Mouse (Mus musculus): ENCODE measurements around the gene Foxn1. TPM values are rescaled to one million over a fixed set of nuclear protein-coding genes. Genes with fewer than 3 reads are reported as not detected.
A peak's percentile ranks its signal among the peaks of the same experiment; 100 is the strongest.

Gene Foxn1
- polyA plus RNA-seq, 1 experiment from 2014 or later: not detected

- H3K4me2 ChIP-seq: no peak overlapping the region
- H3K27ac ChIP-seq: no peak overlapping the region
- no peaks in the 10 kb centered on the region for H3K4me1 ChIP-seq
- no peaks in the 10 kb centered on the region for H3K27me3 ChIP-seq
- no peak overlapping the region for H3K4me3 ChIP-seq
- no peak for ATAC-seq
- no peaks in the 10 kb centered on the region for H3K36me3 ChIP-seq (ENCODE audit: poor library complexity, severe bottlenecking)
- 88% methylated on average over 11 of the region's 11 CpGs for WGBS
- no peaks in the 10 kb centered on the region for H3K9me3 ChIP-seq (replicated peaks)
- no peak overlapping the region for H3K9ac ChIP-seq
Measured at GRCm38 (mm10) chr11:78371711-78372110, 14.6 kb downstream of the Foxn1 start.

DNA sequence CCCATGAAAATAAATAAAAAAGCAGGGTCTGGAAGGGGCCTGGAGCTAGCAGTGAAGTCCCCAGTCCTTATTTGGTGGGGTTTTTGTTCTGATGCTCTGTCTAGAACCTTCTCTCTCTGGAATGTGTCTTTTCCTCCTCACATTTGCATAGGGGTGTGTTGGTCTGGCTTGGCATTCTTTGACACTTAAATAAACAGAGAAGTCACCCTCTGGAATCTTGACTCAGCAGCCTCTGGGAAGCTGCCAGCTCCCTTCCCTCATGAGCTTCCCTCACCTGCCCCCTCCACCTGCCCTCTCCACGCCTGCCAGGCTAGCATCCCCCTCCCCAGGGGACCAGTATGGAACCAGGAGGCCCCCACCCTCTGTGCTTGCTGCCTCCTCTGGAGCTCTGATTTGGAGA, 16.0 kb downstream of the Foxn1 start:
- no peaks in the 10 kb centered on the region for H3K4me1 ChIP-seq
- H3K27me3 ChIP-seq: no peaks in the 10 kb centered on the region
- no peak overlapping the region for H3K4me2 ChIP-seq
- ATAC-seq: no peak
- 65% methylated on average over 1 of the region's 1 CpGs for WGBS
- no peaks in the 10 kb centered on the region for H3K9me3 ChIP-seq (replicated peaks)
- H3K4me3 ChIP-seq: no peak overlapping the region
- no peak overlapping the region for H3K9ac ChIP-seq
- no peak overlapping the region for H3K27ac ChIP-seq
- no peaks in the 10 kb centered on the region for H3K36me3 ChIP-seq (ENCODE audit: poor library complexity, severe bottlenecking)

DNA sequence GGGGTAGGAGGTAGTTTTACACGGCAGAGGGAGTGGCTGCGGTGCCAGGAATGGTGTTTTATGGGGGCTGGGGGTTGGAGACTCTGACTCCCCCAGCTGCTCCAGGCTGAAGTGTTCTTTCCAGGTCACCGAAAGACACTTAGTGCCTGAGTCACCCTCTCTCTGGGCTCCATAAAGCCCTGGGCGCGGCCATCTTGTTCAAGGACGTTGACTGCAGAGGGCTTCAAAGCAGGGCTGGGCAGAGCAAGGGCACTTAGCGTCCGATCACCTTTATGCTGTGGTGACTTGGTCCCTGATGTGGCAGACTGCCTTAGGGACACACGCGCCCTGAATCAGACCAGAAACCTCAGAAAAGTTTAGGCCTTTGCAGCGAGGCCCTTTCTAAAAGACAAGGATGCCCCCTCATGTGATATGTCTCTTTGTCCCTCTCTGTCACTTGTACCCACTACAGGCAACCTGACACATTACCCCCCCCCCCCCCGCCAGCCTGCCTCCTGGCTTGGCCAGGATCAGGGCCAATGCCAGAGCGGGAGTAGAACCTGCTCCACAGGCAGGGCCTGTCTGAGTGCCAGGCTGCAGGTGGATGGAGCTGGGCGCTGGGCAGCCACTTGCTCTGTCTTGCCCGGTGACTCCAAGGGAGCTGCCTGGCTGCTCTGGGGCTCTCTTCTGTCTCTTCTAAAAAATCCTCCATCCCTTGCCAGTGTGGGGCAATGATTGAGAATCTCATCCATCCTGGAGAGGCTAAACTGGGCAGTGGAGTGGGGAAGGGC, 18.7 kb downstream of the Foxn1 start:
- no peak for ATAC-seq
- H3K36me3 ChIP-seq (ENCODE audit: poor library complexity, severe bottlenecking): no peaks in the 10 kb centered on the region
- H3K27me3 ChIP-seq: no peaks in the 10 kb centered on the region
- H3K9me3 ChIP-seq (replicated peaks): no peaks in the 10 kb centered on the region
- no peak overlapping the region for H3K27ac ChIP-seq
- H3K4me1 ChIP-seq: no peaks in the 10 kb centered on the region
- H3K4me3 ChIP-seq: no peak overlapping the region
- H3K4me2 ChIP-seq: no peak overlapping the region
- H3K9ac ChIP-seq: no peak overlapping the region
- WGBS: 91% methylated on average over 15 of the region's 15 CpGs

GRCm38 (mm10) chr11:78364103-78364502, 22.3 kb downstream of the Foxn1 start:
- Histone ChIP-seq H3K27me3 (no peaks in the 10 kb centered on the region), H3K9me3 (replicated peaks) (no peaks in the 10 kb centered on the region), H3K4me1 (0 out of 2 replicates have a peak, but pooled peaks cover 4% of the 10 kb centered on the region), H3K27ac (no peak overlapping the region), H3K36me3 (ENCODE audit: poor library complexity, severe bottlenecking) (no peaks in the 10 kb centered on the region), H3K9ac (no peak overlapping the region), H3K4me2 (no peak overlapping the region), H3K4me3 (no peak overlapping the region)
- ATAC-seq: no peak
- 59% methylated on average over 8 of the region's 8 CpGs for WGBS

GRCm38 (mm10) chr11:78363309-78364007, 22.9 kb downstream of the Foxn1 start:
- Histone ChIP-seq H3K4me1 (0 out of 2 replicates have a peak, but pooled peaks cover 4% of the 10 kb centered on the region), H3K27ac (no peak overlapping the region), H3K4me2 (no peak overlapping the region), H3K9ac (no peak overlapping the region), H3K27me3 (no peaks in the 10 kb centered on the region), H3K4me3 (no peak overlapping the region), H3K36me3 (ENCODE audit: poor library complexity, severe bottlenecking) (no peaks in the 10 kb centered on the region), H3K9me3 (replicated peaks) (no peaks in the 10 kb centered on the region)
- 84% methylated on average over 13 of the region's 13 CpGs for whole genome bisulfite sequencing
- ATAC-seq: no peak

- no peaks in the 10 kb centered on the region for H3K27me3 ChIP-seq
- H3K9ac ChIP-seq: no peak overlapping the region
- H3K36me3 ChIP-seq (ENCODE audit: poor library complexity, severe bottlenecking): no peaks in the 10 kb centered on the region
- 73% methylated on average over 2 of the region's 2 CpGs for WGBS
- 0 out of 2 replicates have a peak overlapping the region, but pooled peaks have one; percentile 48 for H3K4me2 ChIP-seq
- H3K9me3 ChIP-seq (replicated peaks): no peaks in the 10 kb centered on the region
- no peak overlapping the region for H3K27ac ChIP-seq
- ATAC-seq: peak; percentile 24; the same call in 1 of the 2 replicates
- no peak overlapping the region for H3K4me3 ChIP-seq
- H3K4me1 ChIP-seq: 0 out of 2 replicates have a peak, but pooled peaks cover 4% of the 10 kb centered on the region
Measured at GRCm38 (mm10) chr11:78360789-78361131, 25.6 kb downstream of the Foxn1 start.

DNA sequence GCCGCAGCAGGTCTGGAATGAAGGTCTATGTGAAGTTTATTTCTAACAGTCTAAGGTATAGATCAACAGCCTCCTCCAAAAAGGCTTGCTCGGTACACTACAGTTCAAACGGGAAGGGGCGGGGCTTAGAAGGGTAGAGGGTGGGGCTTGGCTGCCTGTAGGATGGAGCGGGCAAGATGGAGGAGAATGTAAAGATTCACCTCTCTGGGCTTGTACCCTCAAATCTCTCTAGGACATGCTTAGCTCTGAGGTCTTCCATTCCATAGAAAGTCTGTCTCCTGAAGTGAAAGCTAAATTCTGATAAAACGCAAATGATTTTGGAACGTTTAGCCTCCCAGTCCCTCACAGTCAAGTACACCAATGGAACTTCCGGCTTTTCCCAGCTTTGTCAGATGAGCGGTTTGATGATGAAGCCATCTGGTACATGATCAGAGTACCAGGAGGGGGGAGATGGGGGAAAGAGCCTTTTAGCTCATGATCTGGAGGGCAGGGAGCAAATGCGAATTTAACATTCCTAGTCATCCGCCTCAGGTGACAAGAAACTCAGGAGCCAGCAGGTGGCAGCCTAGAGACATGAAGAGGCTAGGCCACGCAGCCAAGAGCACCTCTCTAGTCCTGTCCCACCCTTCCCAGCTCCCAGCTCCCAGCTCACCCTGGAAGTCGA, 26.1 kb downstream of the Foxn1 start:
- peak; percentile 63 for ATAC-seq
- H3K4me1 ChIP-seq: 0 out of 2 replicates have a peak, but pooled peaks cover 4% of the 10 kb centered on the region
- no peaks in the 10 kb centered on the region for H3K27me3 ChIP-seq
- H3K9ac ChIP-seq: no peak overlapping the region
- no peaks in the 10 kb centered on the region for H3K9me3 ChIP-seq (replicated peaks)
- WGBS: 14% methylated on average over 13 of the region's 13 CpGs
- H3K27ac ChIP-seq: no peak overlapping the region
- H3K4me2 ChIP-seq: peak overlapping the region; percentile 48
- peak overlapping the region; percentile 23 for H3K4me3 ChIP-seq
- H3K36me3 ChIP-seq (ENCODE audit: poor library complexity, severe bottlenecking): no peaks in the 10 kb centered on the region

GRCm38 (mm10) chr11:78358330-78359007, 27.9 kb downstream of the Foxn1 start:
- H3K9me3 ChIP-seq (replicated peaks): no peaks in the 10 kb centered on the region
- no peaks in the 10 kb centered on the region for H3K27me3 ChIP-seq
- no peaks in the 10 kb centered on the region for H3K36me3 ChIP-seq (ENCODE audit: poor library complexity, severe bottlenecking)
- 0 out of 2 replicates have a peak, but pooled peaks cover 4% of the 10 kb centered on the region for H3K4me1 ChIP-seq
- no peak for ATAC-seq
- no peak overlapping the region for H3K4me3 ChIP-seq
- WGBS: 13% methylated on average over 22 of the region's 22 CpGs
- H3K27ac ChIP-seq: no peak overlapping the region
- H3K9ac ChIP-seq: no peak overlapping the region
- H3K4me2 ChIP-seq: no peak overlapping the region

GRCm38 (mm10) chr11:78355471-78356238, 30.7 kb downstream of the Foxn1 start:
- Histone ChIP-seq H3K9me3 (replicated peaks) (no peaks in the 10 kb centered on the region), H3K4me1 (0 out of 2 replicates have a peak, but pooled peaks cover 4% of the 10 kb centered on the region), H3K9ac (no peak overlapping the region), H3K4me3 (no peak overlapping the region), H3K27ac (no peak overlapping the region), H3K4me2 (no peak overlapping the region), H3K27me3 (no peaks in the 10 kb centered on the region), H3K36me3 (ENCODE audit: poor library complexity, severe bottlenecking) (no peaks in the 10 kb centered on the region)
- 32% methylated on average over 4 of the region's 4 CpGs for WGBS
- ATAC-seq: no peak

DNA sequence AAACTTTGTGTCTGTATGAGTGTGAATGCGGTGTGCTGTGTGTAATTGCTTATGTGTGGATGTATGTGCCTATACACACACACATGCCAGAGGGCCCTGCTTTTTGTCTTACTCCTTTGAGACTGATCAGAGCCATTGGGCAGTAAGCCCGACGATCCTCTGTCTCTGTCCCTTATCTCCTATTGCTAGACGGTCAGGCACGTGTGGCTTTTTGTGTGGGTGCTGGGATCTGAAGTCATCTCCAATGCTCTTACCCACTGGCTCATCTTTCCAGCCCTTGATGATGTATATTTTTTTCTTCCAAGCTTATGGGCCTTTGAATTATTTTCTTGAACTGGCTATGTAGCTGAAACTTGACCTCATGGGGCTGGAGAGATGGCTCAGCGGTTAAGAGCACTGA, 31.5 kb downstream of the Foxn1 start:
- no peak overlapping the region for H3K9ac ChIP-seq
- H3K9me3 ChIP-seq (replicated peaks): no peaks in the 10 kb centered on the region
- no peak overlapping the region for H3K27ac ChIP-seq
- H3K4me2 ChIP-seq: no peak overlapping the region
- H3K27me3 ChIP-seq: no peaks in the 10 kb centered on the region
- 88% methylated on average over 6 of the region's 6 CpGs for WGBS
- no peak overlapping the region for H3K4me3 ChIP-seq
- ATAC-seq: no peak
- 0 out of 2 replicates have a peak, but pooled peaks cover 2% of the 10 kb centered on the region for H3K4me1 ChIP-seq
- no peaks in the 10 kb centered on the region for H3K36me3 ChIP-seq (ENCODE audit: poor library complexity, severe bottlenecking)

DNA sequence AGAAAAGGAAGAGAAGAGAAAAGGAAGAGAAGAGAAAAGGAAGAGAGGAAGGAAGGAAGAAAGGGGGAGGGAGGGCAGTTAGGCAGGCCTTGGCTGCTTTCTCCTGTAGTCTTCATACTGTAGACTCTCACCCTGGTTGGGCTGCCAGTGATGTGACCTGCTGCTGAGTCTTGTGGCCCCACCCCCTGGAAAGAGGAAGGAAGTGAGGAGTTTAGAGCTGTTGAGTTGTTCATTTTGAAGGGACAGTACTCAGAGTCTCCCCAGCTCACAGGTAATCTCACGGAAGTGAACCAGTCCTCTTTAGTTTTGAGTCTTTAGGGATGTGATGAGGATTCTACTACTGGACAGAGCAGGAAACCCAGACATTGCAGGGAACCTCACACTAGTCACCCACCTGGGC, 33.3 kb downstream of the Foxn1 start:
- Histone ChIP-seq H3K4me1 (no peaks in the 10 kb centered on the region), H3K27ac (no peak overlapping the region), H3K36me3 (ENCODE audit: poor library complexity, severe bottlenecking) (peaks cover 15% of the 10 kb centered on the region), H3K9me3 (replicated peaks) (no peaks in the 10 kb centered on the region), H3K27me3 (no peaks in the 10 kb centered on the region), H3K4me2 (no peak overlapping the region), H3K9ac (no peak overlapping the region), H3K4me3 (no peak overlapping the region)
- 85% methylated on average over 1 of the region's 1 CpGs for WGBS
- ATAC-seq: no peak
